Mouse (Mus musculus) telencephalon, adult 2 months (tissue): ENCODE measurements at regions not wholly inside any gene's neighbourhood (a gene's known extent, or its start where the extent isn't known, plus 50 kb on each side); places are given as distances from the start of the nearest gene placed in this dataset.
"Not testable (repeated sequence)": the region's sequence is repeated elsewhere in the genome, so short reads cannot be mapped to it uniquely, and the experiment has no call there.

ENCODE experiments used
- DNase-seq: peaks from one replicate; pipeline ENCODE4 v3.0.0-alpha.2; 2011; ENCODE audit warnings: low read depth, low spot score

- DNase-seq = peak; percentile 33
Measured at GRCm38 (mm10) chr5:56207877-56208276, 1509.9 kb upstream of the Pcdh7 start.

- DNase-seq = no peak
Measured at GRCm38 (mm10) chr5:56215842-56216241, 1501.9 kb upstream of the Pcdh7 start.

GRCm38 (mm10) chr5:56266121-56266520, 1451.6 kb upstream of the Pcdh7 start:
- peak; percentile 43 for DNase-seq

GRCm38 (mm10) chr5:56291666-56292065, 1426.1 kb upstream of the Pcdh7 start:
- not testable (repeated sequence) for DNase-seq
